Comparison of ENCODE assay signal across 15 mouse cellular contexts in genomic region chr16:92757564-92757963, GRCm38 (mm10).
DNase-seq lines count a peak whose midpoint lies in the region; ATAC-seq lines count a peak whose summit lies in the region.
"Had no signal": no experiment of that assay in that cellular context is flagged by ENCODE, and none has a peak within 500 bp of the region (broad histone marks: within the 10 kb centered on the region; RNA-seq: fewer than 3 reads in every experiment).

No protein-coding gene starts in this region.

- DNase-seq in thymus, postnatal 36 days: peak; percentile 26 to 52
- DNase-seq in thymus, adult 18-20 months: no peak
- no peak for DNase-seq in adrenal gland, adult 2 months
- DNase-seq in cerebellum, adult 9-10 months: no peak
- no peak for DNase-seq in cerebellum, adult 11 months
- DNase-seq: cerebellum, postnatal 36 days; gastrocnemius, adult 2 months; lung, adult 2 months had no signal

- no peaks in the 10 kb centered on the region for H3K36me3 ChIP-seq in liver, embryonic 15.5 days (replicated peaks)
- H3K36me3 ChIP-seq: embryonic facial prominence, embryonic 15.5 days; heart, embryonic 13.5 days; hindbrain, embryonic 13.5 days had no signal

- peaks cover 53% of the 10 kb centered on the region for H3K4me1 ChIP-seq in liver, embryonic 15.5 days (replicated peaks)
- H3K4me1 ChIP-seq: hindbrain, embryonic 13.5 days had no signal

- no peak overlapping the region for H3K9ac ChIP-seq in liver, embryonic 15.5 days
- H3K9ac ChIP-seq: embryonic facial prominence, embryonic 15.5 days; heart, embryonic 13.5 days; hindbrain, embryonic 13.5 days had no signal

- ATAC-seq in erythroid progenitor cell, adult 5-6 weeks (replicated peaks; ENCODE audit: low FRiP score, poor library complexity, severe bottlenecking): peak; percentile 52; the same call in 1 of the 2 replicates
- ATAC-seq in liver, embryonic 15.5 days (ENCODE audit: insufficient read depth): peak; percentile 66
- ATAC-seq in granulocyte monocyte progenitor cell, adult 5-6 weeks (replicated peaks; ENCODE audit: poor library complexity, severe bottlenecking): no peak

- no peaks in the 10 kb centered on the region for H3K9me3 ChIP-seq in liver, embryonic 15.5 days (replicated peaks)
- H3K9me3 ChIP-seq: embryonic facial prominence, embryonic 15.5 days; G1E; heart, embryonic 13.5 days; hindbrain, embryonic 13.5 days had no signal

- no peak overlapping the region for H3K27ac ChIP-seq in liver, embryonic 15.5 days (replicated peaks)
- H3K27ac ChIP-seq: embryonic facial prominence, embryonic 15.5 days; gastrocnemius, adult 2 months; heart, embryonic 13.5 days; hindbrain, embryonic 13.5 days had no signal

- no peak overlapping the region for H3K4me3 ChIP-seq in liver, embryonic 15.5 days (replicated peaks)
- H3K4me3 ChIP-seq: embryonic facial prominence, embryonic 15.5 days; gastrocnemius, adult 2 months; heart, embryonic 13.5 days; hindbrain, embryonic 13.5 days had no signal

- no peak overlapping the region for H3K4me2 ChIP-seq in liver, embryonic 15.5 days
- H3K4me2 ChIP-seq: embryonic facial prominence, embryonic 15.5 days; heart, embryonic 13.5 days; hindbrain, embryonic 13.5 days had no signal

- 53% methylated on average over 4 of the region's 4 CpGs for WGBS in liver, embryonic 15.5 days (ENCODE audit: insufficient replicate concordance)

- H3K27me3 ChIP-seq in liver, embryonic 15.5 days: no peaks in the 10 kb centered on the region
- H3K27me3 ChIP-seq: embryonic facial prominence, embryonic 15.5 days; hindbrain, embryonic 13.5 days had no signal

Comparison
In these comparisons a context has a peak if more than half of its experiments do, and no peak if none do; other contexts are left out.
1. DNase-seq: peak in thymus, postnatal 36 days (2 of 2); none in thymus, adult 18-20 months (0 of 2), adrenal gland, adult 2 months (single experiment), cerebellum, adult 9-10 months (single experiment) and cerebellum, adult 11 months (single experiment).